13 mouse cellular contexts compared by ENCODE assay signal in the genomic region with DNA sequence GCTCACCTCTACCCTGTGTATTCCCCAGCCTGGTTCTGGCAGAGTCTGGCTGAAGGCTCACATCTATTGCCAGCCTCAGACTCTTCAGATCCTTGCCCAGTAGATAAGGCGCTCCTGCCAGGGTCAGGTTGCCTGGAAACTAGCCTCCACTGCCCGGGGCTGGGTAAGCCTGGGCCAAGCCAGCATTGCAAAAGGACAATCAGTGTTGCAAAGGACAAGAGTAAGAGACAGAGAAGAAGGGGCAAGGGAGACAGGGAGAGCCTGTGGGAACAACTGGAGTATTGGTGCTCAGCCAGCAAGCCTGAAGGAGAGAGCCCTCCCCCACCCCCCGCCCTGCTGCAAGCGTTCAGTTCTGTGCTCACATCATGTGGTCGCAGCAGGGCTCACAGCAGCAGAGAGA.
DNase-seq lines count a peak whose midpoint lies in the region; ATAC-seq and TF ChIP-seq lines count a peak whose summit lies in the region.
"Had no signal": no experiment of that assay in that cellular context is flagged by ENCODE, and none has a peak within 500 bp of the region (broad histone marks: within the 10 kb centered on the region; RNA-seq: fewer than 3 reads in every experiment).

No protein-coding gene starts in this region.

- TF ChIP-seq CTCF in forebrain, postnatal 0 days (IDR thresholded peaks at IDR 0.05; ENCODE audit: low read depth) = no peak
- no peak for TF ChIP-seq CTCF in liver, adult 2 months (IDR thresholded peaks at IDR 0.05; ENCODE audit: low read depth, low read length)
- TF ChIP-seq CTCF in MEL (IDR thresholded peaks at IDR 0.05 in 2 of 3, conservative IDR thresholded peaks at IDR 0.05 in 1 of 3; ENCODE audit: control insufficient read depth in 1 of 3, insufficient read depth in 1 of 3, low read depth in 2 of 3, low read length in 3 of 3, poor library complexity in 1 of 3, severe bottlenecking in 1 of 3) = no peak

- 34% methylated on average over 5 of the region's 5 CpGs for WGBS in forebrain, embryonic 15.5 days
- WGBS in forebrain, postnatal 0 days = 33% methylated on average over 5 of the region's 5 CpGs
- 42% methylated on average over 5 of the region's 5 CpGs for WGBS in liver, adult 2 months
- 43% methylated on average over 5 of the region's 5 CpGs for WGBS in liver, embryonic 11.5 days

- DNase-seq in forebrain, postnatal 0 days = no peak
- DNase-seq in liver, adult 2 months (ENCODE audit: extremely low read depth, low read depth, low spot score) = peak; percentile 23
- no peak for DNase-seq in liver, embryonic 11.5 days (ENCODE audit: low spot score)
- peak; percentile 50 for DNase-seq in MEL (ENCODE audit: low read depth, low spot score)
- DNase-seq in adrenal gland, postnatal 36 days = peak; percentile 54 to 67
- no peak for DNase-seq in frontal cortex, postnatal 10 days (ENCODE audit: low spot score in 2 of 2)
- no peak for DNase-seq in left cerebral cortex, adult 11 months (ENCODE audit: low spot score)
- DNase-seq: cerebellum, adult 11 months; kidney, adult 18-20 months; layer of hippocampus, adult 9-11 months had no signal

- H3K27ac ChIP-seq in forebrain, embryonic 15.5 days (replicated peaks) = no peak overlapping the region
- no peak overlapping the region for H3K27ac ChIP-seq in forebrain, postnatal 0 days (ENCODE audit: low read depth, low read length)
- H3K27ac ChIP-seq in liver, adult 2 months (replicated peaks; ENCODE audit: insufficient read depth, low read depth, low read length) = no peak overlapping the region
- no peak overlapping the region for H3K27ac ChIP-seq in liver, embryonic 11.5 days (ENCODE audit: low read depth, low read length)
- no peak overlapping the region; the same call in 1 of the 2 replicates for H3K27ac ChIP-seq in MEL (ENCODE audit: control insufficient read depth, low read depth, low read length)
- H3K27ac ChIP-seq: heart, embryonic 15.5 days; limb, embryonic 15.5 days had no signal

- no peak for TF ChIP-seq RAD21 in MEL (IDR thresholded peaks at IDR 0.05; ENCODE audit: low read depth, low read length)

- H3K36me3 ChIP-seq in forebrain, embryonic 15.5 days = no peaks in the 10 kb centered on the region
- H3K36me3 ChIP-seq in forebrain, postnatal 0 days (ENCODE audit: insufficient read depth) = no peaks in the 10 kb centered on the region
- H3K36me3 ChIP-seq in liver, adult 2 months (ENCODE audit: control insufficient read depth, insufficient read depth, low read length) = no peaks in the 10 kb centered on the region
- no peaks in the 10 kb centered on the region for H3K36me3 ChIP-seq in liver, embryonic 11.5 days (ENCODE audit: control insufficient read depth, insufficient read depth, low read length)
- peaks cover 0 to 9% of the 10 kb centered on the region in 2 experiments; a peak in 2 of 4 replicates for H3K36me3 ChIP-seq in MEL (ENCODE audit: control insufficient read depth in 1 of 2, insufficient read depth in 2 of 2, low read length in 2 of 2)
- H3K36me3 ChIP-seq: heart, embryonic 15.5 days; limb, embryonic 15.5 days had no signal

- H3K4me3 ChIP-seq in forebrain, embryonic 15.5 days = no peak overlapping the region
- H3K4me3 ChIP-seq in forebrain, postnatal 0 days (ENCODE audit: low read depth, low read length) = no peak overlapping the region
- H3K4me3 ChIP-seq in liver, adult 2 months (ENCODE audit: insufficient read depth, low read depth, low read length) = no peak overlapping the region
- no peak overlapping the region for H3K4me3 ChIP-seq in liver, embryonic 11.5 days (ENCODE audit: low read depth, low read length)
- H3K4me3 ChIP-seq in MEL (ENCODE audit: control insufficient read depth in 1 of 2, insufficient read depth in 1 of 2, low read depth in 2 of 2, low read length in 2 of 2) = no peak overlapping the region
- H3K4me3 ChIP-seq: heart, embryonic 15.5 days; limb, embryonic 15.5 days had no signal

- no peaks in the 10 kb centered on the region for H3K79me2 ChIP-seq in liver, adult 2 months (ENCODE audit: control insufficient read depth, insufficient read depth, low read length)
- H3K79me2 ChIP-seq in MEL (ENCODE audit: control insufficient read depth, insufficient read depth, low read length, poor library complexity) = no peaks in the 10 kb centered on the region

- H3K9me3 ChIP-seq in forebrain, embryonic 15.5 days = no peaks in the 10 kb centered on the region
- no peaks in the 10 kb centered on the region for H3K9me3 ChIP-seq in forebrain, postnatal 0 days (ENCODE audit: low read length)
- no peaks in the 10 kb centered on the region for H3K9me3 ChIP-seq in liver, embryonic 11.5 days (ENCODE audit: control insufficient read depth, low read length)
- H3K9me3 ChIP-seq in MEL (replicated peaks; ENCODE audit: insufficient read depth, low read length) = no peaks in the 10 kb centered on the region
- H3K9me3 ChIP-seq: heart, embryonic 15.5 days; limb, embryonic 15.5 days had no signal

- no peak overlapping the region for H3K4me2 ChIP-seq in forebrain, embryonic 15.5 days (replicated peaks)
- H3K4me2 ChIP-seq in forebrain, postnatal 0 days (ENCODE audit: low read depth) = no peak overlapping the region
- H3K4me2 ChIP-seq in liver, embryonic 11.5 days = no peak overlapping the region
- H3K4me2 ChIP-seq: heart, embryonic 15.5 days; limb, embryonic 15.5 days had no signal

- H3K4me1 ChIP-seq in forebrain, embryonic 15.5 days = peaks cover 5% of the 10 kb centered on the region
- no peaks in the 10 kb centered on the region for H3K4me1 ChIP-seq in forebrain, postnatal 0 days (ENCODE audit: insufficient read depth)
- H3K4me1 ChIP-seq in liver, adult 2 months (ENCODE audit: control insufficient read depth, insufficient read depth, low read length) = no peaks in the 10 kb centered on the region
- H3K4me1 ChIP-seq in liver, embryonic 11.5 days (replicated peaks; ENCODE audit: control insufficient read depth, insufficient read depth, low read length) = no peaks in the 10 kb centered on the region
- peaks cover 0 to 18% of the 10 kb centered on the region in 2 experiments; a peak in 3 of 4 replicates for H3K4me1 ChIP-seq in MEL (ENCODE audit: control insufficient read depth in 1 of 2, insufficient read depth in 2 of 2, low read length in 2 of 2)

- no peak overlapping the region for H3K9ac ChIP-seq in forebrain, embryonic 15.5 days (replicated peaks)
- no peak overlapping the region for H3K9ac ChIP-seq in forebrain, postnatal 0 days
- no peak overlapping the region for H3K9ac ChIP-seq in liver, adult 2 months (ENCODE audit: low read depth, low read length)
- H3K9ac ChIP-seq in liver, embryonic 11.5 days (ENCODE audit: low read depth, low read length) = no peak overlapping the region
- no peak overlapping the region for H3K9ac ChIP-seq in MEL (ENCODE audit: control insufficient read depth, low read depth, low read length, poor library complexity, severe bottlenecking)
- H3K9ac ChIP-seq: heart, embryonic 15.5 days; limb, embryonic 15.5 days had no signal

- ATAC-seq in forebrain, embryonic 15.5 days (replicated peaks) = peak; percentile 57; the same call in 1 of the 2 replicates
- no peak for ATAC-seq in forebrain, postnatal 0 days
- ATAC-seq in liver, embryonic 11.5 days (replicated peaks; ENCODE audit: low FRiP score) = no peak

- TF ChIP-seq POLR2A in liver, adult 2 months (IDR thresholded peaks at IDR 0.05; ENCODE audit: extremely low read depth, insufficient read depth, low read length) = no peak
- TF ChIP-seq POLR2A in MEL (IDR thresholded peaks at IDR 0.05; ENCODE audit: control insufficient read depth in 1 of 2, insufficient read depth in 1 of 2, low read depth in 1 of 2, low read length in 2 of 2, poor library complexity in 1 of 2) = no peak

- no peak for TF ChIP-seq EP300 in MEL (IDR thresholded peaks at IDR 0.05; ENCODE audit: low read depth in 1 of 2, low read length in 2 of 2)

- no peaks in the 10 kb centered on the region for H3K27me3 ChIP-seq in forebrain, embryonic 15.5 days
- H3K27me3 ChIP-seq in forebrain, postnatal 0 days (ENCODE audit: insufficient read depth, low read length) = no peaks in the 10 kb centered on the region
- H3K27me3 ChIP-seq in liver, adult 2 months (ENCODE audit: control insufficient read depth, insufficient read depth, low read length) = no peaks in the 10 kb centered on the region
- peaks cover 3% of the 10 kb centered on the region; the same call in 1 of the 2 replicates for H3K27me3 ChIP-seq in liver, embryonic 11.5 days (replicated peaks; ENCODE audit: control insufficient read depth, insufficient read depth, low read length)
- H3K27me3 ChIP-seq in MEL (ENCODE audit: control insufficient read depth in 1 of 2, insufficient read depth in 2 of 2, low read length in 2 of 2) = no peaks in the 10 kb centered on the region

TF ChIP-seq in MEL, 35 proteins besides CTCF, POLR2A, EP300 and RAD21:
- no peak for TF ChIP-seq NELFE (IDR thresholded peaks at IDR 0.05; ENCODE audit: low read depth, low read length)
- no peak for TF ChIP-seq KAT2A (conservative IDR thresholded peaks at IDR 0.05; ENCODE audit: low read depth, low read length)
- no peak for TF ChIP-seq E2F4 (IDR thresholded peaks at IDR 0.05; ENCODE audit: borderline replicate concordance, low read depth, low read length)
- TF ChIP-seq MEF2A (IDR thresholded peaks at IDR 0.05; ENCODE audit: extremely low read depth, insufficient replicate concordance, low read depth, low read length, poor library complexity, severe bottlenecking) = no peak
- TF ChIP-seq NRF1 (IDR thresholded peaks at IDR 0.05; ENCODE audit: insufficient read depth, low read depth, low read length, poor library complexity, severe bottlenecking) = no peak
- TF ChIP-seq MAX (IDR thresholded peaks at IDR 0.05; ENCODE audit: low read length) = no peak
- TF ChIP-seq POLR2AphosphoS5 (IDR thresholded peaks at IDR 0.05; ENCODE audit: borderline replicate concordance, low read depth, low read length) = no peak
- no peak for TF ChIP-seq SIN3A (IDR thresholded peaks at IDR 0.05; ENCODE audit: low read length)
- no peak for TF ChIP-seq ZKSCAN1 (IDR thresholded peaks at IDR 0.05; ENCODE audit: low read depth, low read length)
- TF ChIP-seq POLR2AphosphoS2 (IDR thresholded peaks at IDR 0.05; ENCODE audit: low read length) = no peak
- TF ChIP-seq TAL1 (IDR thresholded peaks at IDR 0.05; ENCODE audit: low read length) = no peak

Comparison
In these comparisons a context has a peak if more than half of its experiments do, and no peak if none do; other contexts are left out.
1. DNase-seq: peak in liver, adult 2 months (single experiment), MEL (single experiment) and adrenal gland, postnatal 36 days (2 of 2); none in forebrain, postnatal 0 days (single experiment), liver, embryonic 11.5 days (single experiment), frontal cortex, postnatal 10 days (0 of 2) and left cerebral cortex, adult 11 months (single experiment).